Mouse (Mus musculus): ENCODE measurements around the gene Cerkl.

- TF ChIP-seq CTCF (IDR thresholded peaks at IDR 0.05; ENCODE audit: insufficient read depth, low read length) (no peak), POLR2A (IDR thresholded peaks at IDR 0.05; ENCODE audit: borderline replicate concordance, extremely low read depth, low read depth, low read length) (no peak)
Measured at GRCm38 (mm10) chr2:79450684-79451394, 5.7 kb downstream of the Cerkl start.

Data from lung, adult 2 months (tissue).